Mouse (Mus musculus) kidney, embryonic 14.5 days (tissue): ENCODE measurements around the gene Tubgcp6. TPM values are rescaled to one million over a fixed set of nuclear protein-coding genes. Genes with fewer than 3 reads are reported as not detected.
A peak's percentile ranks its signal among the peaks of the same experiment; 100 is the strongest.

ENCODE experiments used
- ATAC-seq: fragments of 200-750 bp; cut with Nextera tagmentation; 2 replicates; pipeline ENCODE4 v1.8.0; 2017; ENCODE audit warnings: moderate number of reproducible peaks, mild to moderate bottlenecking, moderate TSS enrichment, moderate library complexity; ENCODE audit not compliant: low FRiP score, low TSS enrichment
- H3K27ac ChIP-seq: fragments of 300-500 bp; sonication (generic); 2 replicates; pipeline ENCODE4 v1.5.1; 2014; ENCODE audit warnings: low read depth, mild to moderate bottlenecking, low read length, moderate library complexity, mixed read lengths
- H3K27me3 ChIP-seq: fragments of 300-500 bp; sonication (generic); 2 replicates; pipeline ENCODE4 v1.6.1; 2014; ENCODE audit warnings: mild to moderate bottlenecking, low read length; ENCODE audit not compliant: control insufficient read depth, insufficient read depth
- H3K36me3 ChIP-seq: fragments of 300-500 bp; sonication (generic); 2 replicates; pipeline ENCODE4 v1.6.1; 2014; ENCODE audit warnings: low read length, mixed read lengths; ENCODE audit not compliant: control insufficient read depth, insufficient read depth
- H3K4me1 ChIP-seq: fragments of 300-500 bp; sonication (generic); 2 replicates; pipeline ENCODE4 v1.6.1; 2014; ENCODE audit warnings: low read length, mixed read lengths; ENCODE audit not compliant: control insufficient read depth, insufficient read depth
- H3K4me2 ChIP-seq: fragments of 300-500 bp; sonication (generic); replicated peaks from 2 replicates; pipeline ENCODE4 v1.6.1; 2014; ENCODE audit warnings: low read depth, mild to moderate bottlenecking, low read length
- H3K4me3 ChIP-seq: fragments of 300-500 bp; sonication (generic); 2 replicates; pipeline ENCODE4 v1.5.1; 2014; ENCODE audit warnings: mild to moderate bottlenecking, low read length
- H3K9ac ChIP-seq: fragments of 300-500 bp; sonication (generic); 2 replicates; pipeline ENCODE4 v1.6.1; 2014; ENCODE audit warnings: low read depth, mild to moderate bottlenecking, low read length, moderate library complexity
- H3K9me3 ChIP-seq: fragments of 300-500 bp; sonication (generic); 2 replicates; pipeline ENCODE4 v1.6.1; 2016; ENCODE audit warnings: low read length; ENCODE audit not compliant: control insufficient read depth
- WGBS: fragments of 180-500 bp; shearing (Covaris S2); extraction: QIAGEN DNeasy Blood & Tissue Kit; methylation state at CpG from one replicate; pipeline ENCODE4 v1.1.7; 2014; 5-methylcytosine and 5-hydroxymethylcytosine counted together
- polyA plus RNA-seq: library from polyadenylated mRNA; unstranded; fragments of >200 nt; fragmentation: Nextera tagmentation; extraction: Ambion mirVana; gene quantifications from 2 replicates; pipeline ENCODE4 v1.2.1, GENCODE M21; 2014

Gene Tubgcp6
- polyA plus RNA-seq, 1 experiment from 2014 or later: 21.0 TPM

GRCm38 (mm10) chr15:89138531-89138930 is 15.6 kb upstream of the Tubgcp6 start:
- H3K27me3 ChIP-seq: peaks cover 7% of the 10 kb centered on the region; the same call in 1 of the 2 replicates
- H3K9ac ChIP-seq: no peak overlapping the region
- 90% methylated on average over 6 of the region's 6 CpGs for WGBS
- no peak overlapping the region for H3K4me3 ChIP-seq
- H3K4me2 ChIP-seq: no peak overlapping the region
- H3K9me3 ChIP-seq: no peaks in the 10 kb centered on the region
- no peaks in the 10 kb centered on the region for H3K36me3 ChIP-seq
- no peak for ATAC-seq
- no peak overlapping the region for H3K27ac ChIP-seq
- H3K4me1 ChIP-seq: peaks cover 28% of the 10 kb centered on the region

- no peak overlapping the region for H3K9ac ChIP-seq
- H3K4me3 ChIP-seq: no peak overlapping the region
- 71% methylated on average over 7 of the region's 7 CpGs for WGBS
- no peak overlapping the region for H3K4me2 ChIP-seq
- H3K4me1 ChIP-seq: peaks cover 28% of the 10 kb centered on the region
- no peak for ATAC-seq
- no peak overlapping the region for H3K27ac ChIP-seq
- no peaks in the 10 kb centered on the region for H3K9me3 ChIP-seq
- peaks cover 7% of the 10 kb centered on the region; the same call in 1 of the 2 replicates for H3K27me3 ChIP-seq
- H3K36me3 ChIP-seq: no peaks in the 10 kb centered on the region
These were observed 15.1 kb upstream of the Tubgcp6 start for GRCm38 (mm10) chr15:89138046-89138405.

GRCm38 (mm10) chr15:89137378-89138045 is 14.6 kb upstream of the Tubgcp6 start:
- Histone ChIP-seq H3K27ac (no peak overlapping the region), H3K9ac (no peak overlapping the region), H3K4me3 (no peak overlapping the region), H3K36me3 (no peaks in the 10 kb centered on the region), H3K27me3 (peaks cover 7% of the 10 kb centered on the region; the same call in 1 of the 2 replicates), H3K4me1 (peaks cover 28% of the 10 kb centered on the region), H3K4me2 (no peak overlapping the region), H3K9me3 (no peaks in the 10 kb centered on the region)
- no peak for ATAC-seq
- WGBS: 69% methylated on average over 11 of the region's 11 CpGs

GRCm38 (mm10) chr15:89136461-89137155 is 13.7 kb upstream of the Tubgcp6 start:
- no peak overlapping the region for H3K27ac ChIP-seq
- H3K36me3 ChIP-seq: no peaks in the 10 kb centered on the region
- 98% methylated on average over 5 of the region's 5 CpGs for WGBS
- H3K27me3 ChIP-seq: peaks cover 7% of the 10 kb centered on the region; the same call in 1 of the 2 replicates
- H3K4me3 ChIP-seq: no peak overlapping the region
- no peak for ATAC-seq
- H3K4me1 ChIP-seq: peaks cover 20% of the 10 kb centered on the region; the same call in 1 of the 2 replicates
- H3K9me3 ChIP-seq: no peaks in the 10 kb centered on the region
- H3K9ac ChIP-seq: no peak overlapping the region
- no peak overlapping the region for H3K4me2 ChIP-seq

- ATAC-seq: no peak
- no peaks in the 10 kb centered on the region for H3K27me3 ChIP-seq
- no peaks in the 10 kb centered on the region for H3K9me3 ChIP-seq
- no peak overlapping the region for H3K27ac ChIP-seq
- no peaks in the 10 kb centered on the region for H3K36me3 ChIP-seq
- H3K4me1 ChIP-seq: peaks cover 8% of the 10 kb centered on the region; the same call in 1 of the 2 replicates
- WGBS: 90% methylated on average over 3 of the region's 3 CpGs
- H3K4me3 ChIP-seq: no peak overlapping the region
- H3K9ac ChIP-seq: no peak overlapping the region
- no peak overlapping the region for H3K4me2 ChIP-seq
These were observed 8.4 kb upstream of the Tubgcp6 start for GRCm38 (mm10) chr15:89131316-89131715.

GRCm38 (mm10) chr15:89130245-89130644 is 7.3 kb upstream of the Tubgcp6 start:
- H3K4me1 ChIP-seq: peaks cover 8% of the 10 kb centered on the region; the same call in 1 of the 2 replicates
- no peaks in the 10 kb centered on the region for H3K36me3 ChIP-seq
- H3K9ac ChIP-seq: no peak overlapping the region
- H3K27me3 ChIP-seq: no peaks in the 10 kb centered on the region
- H3K4me3 ChIP-seq: no peak overlapping the region
- H3K9me3 ChIP-seq: no peaks in the 10 kb centered on the region
- no peak overlapping the region for H3K27ac ChIP-seq
- no peak overlapping the region for H3K4me2 ChIP-seq
- ATAC-seq: no peak

- Histone ChIP-seq H3K9me3 (no peaks in the 10 kb centered on the region), H3K4me1 (peaks cover 11% of the 10 kb centered on the region; the same call in 1 of the 2 replicates), H3K27ac (peak within 1 kb of the TSS; percentile 77; the same call in 1 of the 2 replicates), H3K4me2 (peak within 1 kb of the TSS; percentile 72), H3K36me3 (no peaks in the 10 kb centered on the region), H3K27me3 (no peaks in the 10 kb centered on the region), H3K9ac (peak within 1 kb of the TSS; percentile 65), H3K4me3 (peak within 1 kb of the TSS; percentile 62)
- WGBS: 2% methylated on average over 36 of the region's 36 CpGs
- ATAC-seq: peak; percentile 85
These were observed 5.8 kb upstream of the Tubgcp6 start, which contains the start of gene Hdac10 for GRCm38 (mm10) chr15:89128382-89129350. TSS of gene Hdac10 (minus strand) at chr15:89128700.

- ATAC-seq: no peak
- peak overlapping the region; percentile 62 for H3K4me3 ChIP-seq
- H3K36me3 ChIP-seq: no peaks in the 10 kb centered on the region
- 82% methylated on average over 8 of the region's 8 CpGs for WGBS
- H3K9me3 ChIP-seq: no peaks in the 10 kb centered on the region
- no peak overlapping the region for H3K27ac ChIP-seq
- peaks cover 16% of the 10 kb centered on the region; the same call in 1 of the 2 replicates for H3K4me1 ChIP-seq
- no peaks in the 10 kb centered on the region for H3K27me3 ChIP-seq
- peak overlapping the region; percentile 65; the same call in 1 of the 2 replicates for H3K9ac ChIP-seq
- H3K4me2 ChIP-seq: peak overlapping the region; percentile 72
These were observed 4.5 kb upstream of the Tubgcp6 start for GRCm38 (mm10) chr15:89127364-89127940.
